Comparison of ENCODE assay signal across 11 mouse cellular contexts in the genomic region with DNA sequence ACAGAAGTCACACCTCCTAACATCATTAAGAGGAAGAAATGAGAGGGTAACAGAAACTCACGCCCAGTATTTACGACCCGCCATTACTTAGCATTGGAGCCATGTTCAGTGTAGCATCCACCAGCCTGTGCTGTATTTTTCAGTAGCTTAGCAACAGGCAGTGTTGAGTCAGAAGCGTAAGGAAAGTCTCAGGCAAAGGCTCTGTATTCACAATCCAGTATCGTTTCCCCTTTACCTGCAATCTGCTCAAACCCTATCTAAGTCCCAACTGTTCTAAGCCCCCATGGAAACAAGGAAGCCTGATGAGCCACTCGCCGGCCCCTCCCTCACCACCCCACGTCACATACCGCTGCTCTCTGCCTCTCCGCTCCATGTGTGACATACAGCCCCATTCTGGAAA.
DNase-seq lines count a peak whose midpoint lies in the region; ATAC-seq and TF ChIP-seq lines count a peak whose summit lies in the region.
"Had no signal": no experiment of that assay in that cellular context is flagged by ENCODE, and none has a peak within 500 bp of the region (broad histone marks: within the 10 kb centered on the region; RNA-seq: fewer than 3 reads in every experiment).

No protein-coding gene starts in this region.

- no peak for TF ChIP-seq CTCF in gastrocnemius, adult 2 months (IDR thresholded peaks at IDR 0.05)

- H3K4me2 ChIP-seq in neural tube, embryonic 14.5 days (ENCODE audit: low read depth, low read length) = no peak overlapping the region
- no peak overlapping the region for H3K4me2 ChIP-seq in neural tube, embryonic 15.5 days
- H3K4me2 ChIP-seq: limb, embryonic 15.5 days; midbrain, embryonic 12.5 days had no signal

- DNase-seq in gastrocnemius, adult 2 months = peak; percentile 24
- no peak for DNase-seq in gastrocnemius, adult 8-10 months (ENCODE audit: low spot score in 2 of 2)
- DNase-seq in layer of hippocampus, adult 9-11 months = peak; percentile 63
- DNase-seq in monocyte, adult 2 months (ENCODE audit: low read depth in 1 of 2, low spot score in 2 of 2) = peak; percentile 68 to 81
- DNase-seq in urinary bladder, adult 18-20 months (ENCODE audit: low spot score in 2 of 2) = no peak
- no peak for DNase-seq in thymus, postnatal 14 days
- DNase-seq: cerebellum, adult 9-10 months had no signal

- no peak overlapping the region for H3K27ac ChIP-seq in gastrocnemius, adult 2 months
- H3K27ac ChIP-seq in neural tube, embryonic 14.5 days (ENCODE audit: low read depth, low read length) = no peak overlapping the region
- no peak overlapping the region for H3K27ac ChIP-seq in neural tube, embryonic 15.5 days (replicated peaks)
- H3K27ac ChIP-seq: limb, embryonic 15.5 days; midbrain, embryonic 12.5 days had no signal

- H3K9ac ChIP-seq in neural tube, embryonic 14.5 days (replicated peaks; ENCODE audit: low read depth, low read length) = no peak overlapping the region
- no peak overlapping the region for H3K9ac ChIP-seq in neural tube, embryonic 15.5 days (replicated peaks)
- H3K9ac ChIP-seq: limb, embryonic 15.5 days; midbrain, embryonic 12.5 days had no signal

- H3K36me3 ChIP-seq in neural tube, embryonic 14.5 days (ENCODE audit: control insufficient read depth, insufficient read depth, low read length) = no peaks in the 10 kb centered on the region
- H3K36me3 ChIP-seq in neural tube, embryonic 15.5 days = no peaks in the 10 kb centered on the region
- H3K36me3 ChIP-seq: limb, embryonic 15.5 days; midbrain, embryonic 12.5 days had no signal

- no peaks in the 10 kb centered on the region for H3K27me3 ChIP-seq in neural tube, embryonic 14.5 days (ENCODE audit: control insufficient read depth, insufficient read depth, low read length)
- no peaks in the 10 kb centered on the region for H3K27me3 ChIP-seq in neural tube, embryonic 15.5 days (replicated peaks)
- H3K27me3 ChIP-seq: limb, embryonic 15.5 days; midbrain, embryonic 12.5 days had no signal

- no peaks in the 10 kb centered on the region for H3K4me1 ChIP-seq in neural tube, embryonic 14.5 days (ENCODE audit: control insufficient read depth, insufficient read depth, low read length)
- peaks cover 18% of the 10 kb centered on the region for H3K4me1 ChIP-seq in neural tube, embryonic 15.5 days
- H3K4me1 ChIP-seq: midbrain, embryonic 12.5 days had no signal

- H3K4me3 ChIP-seq in gastrocnemius, adult 2 months = no peak overlapping the region
- H3K4me3 ChIP-seq in neural tube, embryonic 14.5 days (ENCODE audit: low read depth, low read length) = no peak overlapping the region
- no peak overlapping the region for H3K4me3 ChIP-seq in neural tube, embryonic 15.5 days (replicated peaks)
- H3K4me3 ChIP-seq: limb, embryonic 15.5 days; midbrain, embryonic 12.5 days had no signal

- 68% methylated on average over 10 of the region's 10 CpGs for WGBS in neural tube, embryonic 14.5 days
- WGBS in neural tube, embryonic 15.5 days = 77% methylated on average over 10 of the region's 10 CpGs

- intact Hi-C loops in gastrocnemius, adult 2 months (cut with DNase I) = no loop called here

- ATAC-seq in neural tube, embryonic 14.5 days (ENCODE audit: low read depth) = peak; percentile 25; the same call in 1 of the 2 replicates
- no peak for ATAC-seq in neural tube, embryonic 15.5 days (ENCODE audit: low FRiP score)

- no peaks in the 10 kb centered on the region for H3K9me3 ChIP-seq in neural tube, embryonic 14.5 days (ENCODE audit: control insufficient read depth, low read length)
- H3K9me3 ChIP-seq in neural tube, embryonic 15.5 days (replicated peaks) = no peaks in the 10 kb centered on the region
- H3K9me3 ChIP-seq: limb, embryonic 15.5 days; midbrain, embryonic 12.5 days had no signal

Comparison
In these comparisons a context has a peak if more than half of its experiments do, and no peak if none do; other contexts are left out.
1. DNase-seq: peak in gastrocnemius, adult 2 months (single experiment), layer of hippocampus, adult 9-11 months (single experiment) and monocyte, adult 2 months (2 of 2); none in gastrocnemius, adult 8-10 months (0 of 2), urinary bladder, adult 18-20 months (0 of 2) and thymus, postnatal 14 days (single experiment).